Mouse (Mus musculus): ENCODE measurements around the gene Clic5. TPM values are rescaled to one million over a fixed set of nuclear protein-coding genes. Genes with fewer than 3 reads are reported as not detected.
"Not testable (repeated sequence)": the region's sequence is repeated elsewhere in the genome, so short reads cannot be mapped to it uniquely, and the experiment has no call there.

The Clic5 gene
- polyA plus RNA-seq, 1 experiment from 2014 or later, result 0.18 TPM

DNA sequence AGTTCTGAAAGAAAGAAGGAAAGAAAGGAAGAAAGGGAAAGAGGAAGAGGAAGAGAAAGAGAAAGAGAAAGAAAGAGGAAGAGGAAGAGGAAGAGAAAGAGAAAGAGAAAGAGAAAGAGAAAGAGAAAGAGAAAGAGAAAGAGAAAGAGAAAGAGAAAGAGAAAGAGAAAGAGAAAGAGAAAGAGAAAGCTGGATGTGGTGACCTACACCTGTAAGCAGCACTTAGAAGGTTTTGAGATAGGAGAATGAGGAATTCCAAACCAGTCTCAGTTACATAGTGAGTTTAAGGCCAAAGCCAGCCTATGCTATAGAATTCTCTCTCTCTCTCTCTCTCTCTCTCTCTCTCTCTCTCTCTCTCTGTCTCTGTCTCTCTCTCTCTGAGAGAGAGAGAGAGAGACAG lies 847 bp upstream of the Clic5 start:
- H3K27ac ChIP-seq (ENCODE audit: low read length); H3K4me2 ChIP-seq (ENCODE audit: low read length); ATAC-seq; H3K4me3 ChIP-seq (replicated peaks; ENCODE audit: low read length); H3K9me3 ChIP-seq (ENCODE audit: control insufficient read depth, low read length); H3K36me3 ChIP-seq (ENCODE audit: control insufficient read depth, insufficient read depth); H3K9ac ChIP-seq (replicated peaks; ENCODE audit: low read depth, low read length); H3K27me3 ChIP-seq (replicated peaks; ENCODE audit: control insufficient read depth, insufficient read depth, low read length): not testable (repeated sequence)
- peaks cover 12% of the 10 kb centered on the region for H3K4me1 ChIP-seq (replicated peaks; ENCODE audit: control insufficient read depth, insufficient read depth, low read length)

GRCm38 (mm10) chr17:44188769-44189145 lies 373 bp downstream of the Clic5 start:
- H3K4me1 ChIP-seq (replicated peaks; ENCODE audit: control insufficient read depth, insufficient read depth, low read length), result peaks cover 12% of the 10 kb centered on the region
- H3K9me3 ChIP-seq (ENCODE audit: control insufficient read depth, low read length), result no peaks in the 10 kb centered on the region
- H3K9ac ChIP-seq (replicated peaks; ENCODE audit: low read depth, low read length), result no peak overlapping the region
- no peaks in the 10 kb centered on the region for H3K36me3 ChIP-seq (ENCODE audit: control insufficient read depth, insufficient read depth)
- H3K4me3 ChIP-seq (replicated peaks; ENCODE audit: low read length), result peak overlapping the region; percentile 33
- under 1% methylated on average over 24 of the region's 24 CpGs for WGBS
- ATAC-seq, result no peak
- peak overlapping the region; percentile 60 for H3K4me2 ChIP-seq (ENCODE audit: low read length)
- H3K27me3 ChIP-seq (replicated peaks; ENCODE audit: control insufficient read depth, insufficient read depth, low read length), result peaks cover 7% of the 10 kb centered on the region
- H3K27ac ChIP-seq (ENCODE audit: low read length), result no peak overlapping the region

GRCm38 (mm10) chr17:44189696-44190095 lies 1.3 kb downstream of the Clic5 start:
- Histone ChIP-seq H3K36me3 (ENCODE audit: control insufficient read depth, insufficient read depth) (no peaks in the 10 kb centered on the region), H3K27ac (ENCODE audit: low read length) (no peak overlapping the region), H3K9me3 (ENCODE audit: control insufficient read depth, low read length) (no peaks in the 10 kb centered on the region), H3K4me1 (replicated peaks; ENCODE audit: control insufficient read depth, insufficient read depth, low read length) (peaks cover 12% of the 10 kb centered on the region), H3K27me3 (replicated peaks; ENCODE audit: control insufficient read depth, insufficient read depth, low read length) (peaks cover 7% of the 10 kb centered on the region), H3K9ac (replicated peaks; ENCODE audit: low read depth, low read length) (no peak overlapping the region), H3K4me3 (replicated peaks; ENCODE audit: low read length) (no peak overlapping the region), H3K4me2 (ENCODE audit: low read length) (peak overlapping the region; percentile 28; the same call in 1 of the 2 replicates)
- WGBS, result 2% methylated on average over 11 of the region's 11 CpGs
- no peak for ATAC-seq

- H3K4me1 ChIP-seq (replicated peaks; ENCODE audit: control insufficient read depth, insufficient read depth, low read length), result peaks cover 12% of the 10 kb centered on the region
- no peaks in the 10 kb centered on the region for H3K36me3 ChIP-seq (ENCODE audit: control insufficient read depth, insufficient read depth)
- 44% methylated on average over 7 of the region's 7 CpGs for WGBS
- H3K4me3 ChIP-seq (replicated peaks; ENCODE audit: low read length), result no peak overlapping the region
- H3K9me3 ChIP-seq (ENCODE audit: control insufficient read depth, low read length), result no peaks in the 10 kb centered on the region
- ATAC-seq, result no peak
- no peak overlapping the region for H3K9ac ChIP-seq (replicated peaks; ENCODE audit: low read depth, low read length)
- H3K27me3 ChIP-seq (replicated peaks; ENCODE audit: control insufficient read depth, insufficient read depth, low read length), result peaks cover 7% of the 10 kb centered on the region
- H3K4me2 ChIP-seq (ENCODE audit: low read length), result no peak overlapping the region
- no peak overlapping the region for H3K27ac ChIP-seq (ENCODE audit: low read length)
Measured at GRCm38 (mm10) chr17:44190246-44190645, 1.9 kb downstream of the Clic5 start.

- Histone ChIP-seq H3K4me1 (replicated peaks; ENCODE audit: control insufficient read depth, insufficient read depth, low read length) (peaks cover 12% of the 10 kb centered on the region), H3K4me3 (replicated peaks; ENCODE audit: low read length) (no peak overlapping the region), H3K27ac (ENCODE audit: low read length) (no peak overlapping the region), H3K9ac (replicated peaks; ENCODE audit: low read depth, low read length) (no peak overlapping the region), H3K9me3 (ENCODE audit: control insufficient read depth, low read length) (no peaks in the 10 kb centered on the region), H3K4me2 (ENCODE audit: low read length) (no peak overlapping the region), H3K36me3 (ENCODE audit: control insufficient read depth, insufficient read depth) (no peaks in the 10 kb centered on the region), H3K27me3 (replicated peaks; ENCODE audit: control insufficient read depth, insufficient read depth, low read length) (peaks cover 7% of the 10 kb centered on the region)
- 84% methylated on average over 3 of the region's 3 CpGs for WGBS
- no peak for ATAC-seq
Measured at GRCm38 (mm10) chr17:44192981-44193380, 4.6 kb downstream of the Clic5 start.

GRCm38 (mm10) chr17:44199158-44199557 lies 10.8 kb downstream of the Clic5 start:
- H3K27me3 ChIP-seq (replicated peaks; ENCODE audit: control insufficient read depth, insufficient read depth, low read length), result no peaks in the 10 kb centered on the region
- WGBS, result 75% methylated on average over 4 of the region's 4 CpGs
- no peaks in the 10 kb centered on the region for H3K4me1 ChIP-seq (replicated peaks; ENCODE audit: control insufficient read depth, insufficient read depth, low read length)
- no peak for ATAC-seq
- no peak overlapping the region for H3K27ac ChIP-seq (ENCODE audit: low read length)
- H3K4me3 ChIP-seq (replicated peaks; ENCODE audit: low read length), result no peak overlapping the region
- no peaks in the 10 kb centered on the region for H3K9me3 ChIP-seq (ENCODE audit: control insufficient read depth, low read length)
- no peak overlapping the region for H3K4me2 ChIP-seq (ENCODE audit: low read length)
- no peaks in the 10 kb centered on the region for H3K36me3 ChIP-seq (ENCODE audit: control insufficient read depth, insufficient read depth)
- no peak overlapping the region for H3K9ac ChIP-seq (replicated peaks; ENCODE audit: low read depth, low read length)

- H3K4me3 ChIP-seq (replicated peaks; ENCODE audit: low read length), result no peak overlapping the region
- H3K9me3 ChIP-seq (ENCODE audit: control insufficient read depth, low read length), result no peaks in the 10 kb centered on the region
- WGBS, result 84% methylated on average over 5 of the region's 5 CpGs
- no peak overlapping the region for H3K9ac ChIP-seq (replicated peaks; ENCODE audit: low read depth, low read length)
- no peak for ATAC-seq
- no peak overlapping the region for H3K4me2 ChIP-seq (ENCODE audit: low read length)
- no peaks in the 10 kb centered on the region for H3K4me1 ChIP-seq (replicated peaks; ENCODE audit: control insufficient read depth, insufficient read depth, low read length)
- H3K36me3 ChIP-seq (ENCODE audit: control insufficient read depth, insufficient read depth), result no peaks in the 10 kb centered on the region
- no peak overlapping the region for H3K27ac ChIP-seq (ENCODE audit: low read length)
- no peaks in the 10 kb centered on the region for H3K27me3 ChIP-seq (replicated peaks; ENCODE audit: control insufficient read depth, insufficient read depth, low read length)
Measured at GRCm38 (mm10) chr17:44202952-44203351, 14.6 kb downstream of the Clic5 start.

DNA sequence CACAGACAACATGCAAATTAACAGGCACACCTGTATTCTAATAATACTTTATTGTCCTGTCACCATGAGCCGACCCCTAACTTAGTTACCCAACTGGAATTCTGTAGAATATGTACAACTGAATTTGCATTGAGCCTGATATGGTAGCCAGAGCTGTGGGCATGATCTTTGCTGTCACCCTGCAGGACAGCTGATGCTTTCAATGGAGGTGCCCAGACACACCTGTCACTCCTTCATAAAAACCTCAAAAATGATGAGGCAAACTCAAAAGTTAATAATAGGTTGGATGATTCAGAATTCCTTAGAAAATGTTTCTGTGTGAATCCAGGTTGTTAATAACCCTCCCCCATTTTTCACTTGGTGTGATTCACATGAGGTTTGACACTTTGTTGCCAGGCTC lies 16.4 kb downstream of the Clic5 start:
- no peaks in the 10 kb centered on the region for H3K36me3 ChIP-seq (ENCODE audit: control insufficient read depth, insufficient read depth)
- H3K27ac ChIP-seq (ENCODE audit: low read length), result no peak overlapping the region
- no peaks in the 10 kb centered on the region for H3K27me3 ChIP-seq (replicated peaks; ENCODE audit: control insufficient read depth, insufficient read depth, low read length)
- no peak overlapping the region for H3K4me2 ChIP-seq (ENCODE audit: low read length)
- WGBS, result 90% methylated on average over 1 of the region's 1 CpGs
- no peak overlapping the region for H3K4me3 ChIP-seq (replicated peaks; ENCODE audit: low read length)
- H3K9me3 ChIP-seq (ENCODE audit: control insufficient read depth, low read length), result no peaks in the 10 kb centered on the region
- no peak overlapping the region for H3K9ac ChIP-seq (replicated peaks; ENCODE audit: low read depth, low read length)
- no peaks in the 10 kb centered on the region for H3K4me1 ChIP-seq (replicated peaks; ENCODE audit: control insufficient read depth, insufficient read depth, low read length)
- no peak for ATAC-seq

DNA sequence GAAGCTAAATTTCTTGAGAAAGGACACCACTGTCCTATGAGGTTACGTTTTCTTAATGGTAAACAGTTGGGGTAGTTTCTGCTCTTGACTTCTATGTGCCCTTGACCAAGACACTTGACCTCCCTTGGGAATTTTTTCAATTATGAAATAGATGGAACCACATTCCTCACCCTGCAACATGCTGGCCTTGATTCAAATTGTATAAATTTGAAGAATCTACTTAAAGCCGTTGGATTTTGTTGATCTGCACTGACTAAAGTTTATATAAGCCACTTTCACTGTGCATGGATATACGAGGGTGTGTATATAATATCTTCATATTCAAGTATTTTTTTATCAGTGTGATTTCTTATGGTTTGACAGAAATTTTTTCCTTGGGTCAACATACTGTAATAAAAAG lies 17.2 kb downstream of the Clic5 start:
- Histone ChIP-seq H3K36me3 (ENCODE audit: control insufficient read depth, insufficient read depth) (no peaks in the 10 kb centered on the region), H3K27me3 (replicated peaks; ENCODE audit: control insufficient read depth, insufficient read depth, low read length) (no peaks in the 10 kb centered on the region), H3K4me1 (replicated peaks; ENCODE audit: control insufficient read depth, insufficient read depth, low read length) (no peaks in the 10 kb centered on the region), H3K9me3 (ENCODE audit: control insufficient read depth, low read length) (no peaks in the 10 kb centered on the region), H3K27ac (ENCODE audit: low read length) (no peak overlapping the region), H3K4me2 (ENCODE audit: low read length) (no peak overlapping the region), H3K4me3 (replicated peaks; ENCODE audit: low read length) (no peak overlapping the region), H3K9ac (replicated peaks; ENCODE audit: low read depth, low read length) (no peak overlapping the region)
- 82% methylated on average over 3 of the region's 3 CpGs for WGBS
- ATAC-seq, result no peak

- no peak overlapping the region for H3K9ac ChIP-seq (replicated peaks; ENCODE audit: low read depth, low read length)
- H3K9me3 ChIP-seq (ENCODE audit: control insufficient read depth, low read length), result no peaks in the 10 kb centered on the region
- no peak for ATAC-seq
- H3K36me3 ChIP-seq (ENCODE audit: control insufficient read depth, insufficient read depth), result no peaks in the 10 kb centered on the region
- no peak overlapping the region for H3K27ac ChIP-seq (ENCODE audit: low read length)
- H3K4me3 ChIP-seq (replicated peaks; ENCODE audit: low read length), result no peak overlapping the region
- no peaks in the 10 kb centered on the region for H3K27me3 ChIP-seq (replicated peaks; ENCODE audit: control insufficient read depth, insufficient read depth, low read length)
- no peaks in the 10 kb centered on the region for H3K4me1 ChIP-seq (replicated peaks; ENCODE audit: control insufficient read depth, insufficient read depth, low read length)
- WGBS, result 76% methylated on average over 4 of the region's 4 CpGs
- no peak overlapping the region for H3K4me2 ChIP-seq (ENCODE audit: low read length)
Measured at GRCm38 (mm10) chr17:44208900-44209299, 20.5 kb downstream of the Clic5 start.
